Mouse (Mus musculus): ENCODE measurements around the gene Nfil3.

The Nfil3 gene

GRCm38 (mm10) chr13:52981441-52982281 is 788 bp upstream of the Nfil3 start:
- DNase-seq = peak; percentile 67 to 74

- DNase-seq = peak; percentile 85 to 86
These were observed 492 bp downstream of the Nfil3 start for GRCm38 (mm10) chr13:52980211-52980950.

GRCm38 (mm10) chr13:52979331-52980051 is 1.4 kb downstream of the Nfil3 start:
- DNase-seq = peak; percentile 46 to 51

- DNase-seq = peak; percentile 65 to 71
These were observed 2.4 kb downstream of the Nfil3 start for GRCm38 (mm10) chr13:52978321-52978981.

GRCm38 (mm10) chr13:52977757-52978156 is 3.1 kb downstream of the Nfil3 start:
- DNase-seq = no peak

GRCm38 (mm10) chr13:52977221-52977609 is 3.7 kb downstream of the Nfil3 start:
- no peak for DNase-seq

- no peak for DNase-seq
These were observed 4.2 kb downstream of the Nfil3 start for GRCm38 (mm10) chr13:52976510-52977220.

GRCm38 (mm10) chr13:52976130-52976509 is 4.8 kb downstream of the Nfil3 start:
- DNase-seq = no peak

- peak; percentile 30 to 47 for DNase-seq
These were observed 6.2 kb downstream of the Nfil3 start for GRCm38 (mm10) chr13:52974676-52975075.

GRCm38 (mm10) chr13:52973427-52973826 is 7.4 kb downstream of the Nfil3 start:
- DNase-seq = no peak

GRCm38 (mm10) chr13:52972626-52973025 is 8.2 kb downstream of the Nfil3 start:
- no peak for DNase-seq

GRCm38 (mm10) chr13:52970876-52971275 is 10.0 kb downstream of the Nfil3 start:
- no peak for DNase-seq

- DNase-seq = no peak
These were observed 18.0 kb downstream of the Nfil3 start for GRCm38 (mm10) chr13:52962922-52963321.

GRCm38 (mm10) chr13:52962361-52962760 is 18.5 kb downstream of the Nfil3 start:
- DNase-seq = no peak

- DNase-seq = no peak
These were observed 26.9 kb downstream of the Nfil3 start for GRCm38 (mm10) chr13:52953779-52954553.

GRCm38 (mm10) chr13:52949211-52949610 is 31.7 kb downstream of the Nfil3 start:
- DNase-seq = no peak

- DNase-seq = no peak
These were observed 33.3 kb downstream of the Nfil3 start for GRCm38 (mm10) chr13:52947545-52947944.

- DNase-seq = peak; percentile 35 to 50
These were observed 35.1 kb downstream of the Nfil3 start for GRCm38 (mm10) chr13:52945769-52946168.

GRCm38 (mm10) chr13:52944116-52944515 is 36.8 kb downstream of the Nfil3 start:
- DNase-seq = no peak

- peak in 1 of 2 experiments; percentile 35 for DNase-seq
These were observed 37.9 kb downstream of the Nfil3 start for GRCm38 (mm10) chr13:52942876-52943388.

GRCm38 (mm10) chr13:52940956-52941355 is 39.9 kb downstream of the Nfil3 start:
- DNase-seq = no peak
